Mouse (Mus musculus) cortical plate, adult 2 months (tissue): ENCODE results near the gene Ddx56. TPM values are rescaled to one million over a fixed set of nuclear protein-coding genes. Genes with fewer than 3 reads are reported as not detected.
"Not testable (repeated sequence)": the region's sequence is repeated elsewhere in the genome, so short reads cannot be mapped to it uniquely, and the experiment has no call there.

Experiments
- H3K27ac ChIP-seq: fragments of 200-500 bp; 2 replicates; pipeline ENCODE4 v1.5.1; 2012; ENCODE audit warnings: low read length, control low read depth, inconsistent platforms; ENCODE audit not compliant: insufficient read depth
- H3K4me1 ChIP-seq: fragments of 200-500 bp; 2 replicates; pipeline ENCODE4 v1.6.1; 2011; ENCODE audit warnings: low read length; ENCODE audit not compliant: control insufficient read depth, insufficient read depth
- H3K4me3 ChIP-seq: fragments of 200-500 bp; 2 replicates; pipeline ENCODE4 v1.5.1; 2011; ENCODE audit warnings: mild to moderate bottlenecking, low read length, control low read depth; ENCODE audit not compliant: insufficient read depth
- CTCF ChIP-seq: fragments of 200-500 bp; IDR thresholded peaks from 2 replicates; pipeline ENCODE4 v1.5.1; 2011; ENCODE audit warnings: mild to moderate bottlenecking, control low read depth, low read length; ENCODE audit not compliant: insufficient read depth; ENCODE audit errors: extremely low read depth
- POLR2A ChIP-seq: fragments of 200-500 bp; IDR thresholded peaks from 2 replicates; pipeline ENCODE4 v1.6.1; 2011; ENCODE audit warnings: mild to moderate bottlenecking, low read length, control low read depth; ENCODE audit not compliant: insufficient read depth; ENCODE audit errors: extremely low read depth
- polyA plus RNA-seq: library from polyadenylated mRNA; depleted of rRNA; stranded (reverse); fragments of >200 nt; gene quantifications from 2 replicates; pipeline ENCODE4 v1.2.3, GENCODE M21; 2012

Ddx56 gene
- polyA plus RNA-seq, 1 experiment, result 43.6 TPM

DNA sequence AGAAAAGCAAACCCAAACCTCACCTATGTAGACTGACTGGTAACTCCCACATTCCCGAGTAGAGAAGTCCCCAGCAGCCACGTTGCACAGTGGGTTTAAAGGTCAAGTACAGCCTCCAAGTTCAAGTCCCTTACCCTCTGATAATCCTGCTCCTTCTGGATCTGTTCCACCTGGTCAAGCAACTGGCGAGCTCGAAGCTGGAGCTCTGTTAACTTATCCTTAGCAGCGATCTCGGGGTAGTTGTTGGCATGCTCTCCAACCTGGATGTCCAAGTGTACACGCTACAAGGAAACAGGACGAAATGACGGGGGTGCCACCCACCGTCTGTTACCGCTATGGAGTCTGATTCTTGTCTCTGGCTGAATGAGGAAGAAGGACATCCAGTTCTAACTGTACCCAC is 6.0 kb upstream of the Ddx56 start:
- Histone ChIP-seq H3K4me1 (peaks cover 6% of the 10 kb centered on the region), H3K4me3 (peak overlapping the region; percentile 63), H3K27ac (no peak overlapping the region)
- TF ChIP-seq POLR2A, result no peak
- no peak for TF ChIP-seq CTCF

DNA sequence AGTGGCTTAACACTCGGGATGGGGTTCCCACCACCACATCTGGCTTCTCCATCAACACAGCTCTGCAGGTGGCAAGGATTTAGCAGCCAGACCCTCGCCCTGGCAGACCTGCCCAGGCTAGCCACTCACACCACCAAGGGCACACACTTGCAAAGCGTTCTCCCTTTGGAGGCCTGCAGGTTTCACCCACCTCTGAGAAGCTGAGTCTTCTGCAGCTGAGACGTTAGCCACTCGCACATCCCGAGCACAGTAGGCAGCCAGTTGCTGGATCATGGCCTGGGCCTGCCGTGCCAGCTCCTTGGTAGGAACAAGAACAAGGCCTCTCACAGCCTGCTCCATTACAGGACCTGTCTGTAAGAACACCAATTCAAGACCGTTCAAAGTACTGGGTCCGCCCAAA is 951 bp downstream of the Ddx56 start:
- Histone ChIP-seq H3K4me3 (peak overlapping the region; percentile 69), H3K27ac (no peak overlapping the region), H3K4me1 (no peaks in the 10 kb centered on the region; the same call in 1 of the 2 replicates)
- TF ChIP-seq POLR2A, result no peak
- no peak for TF ChIP-seq CTCF

DNA sequence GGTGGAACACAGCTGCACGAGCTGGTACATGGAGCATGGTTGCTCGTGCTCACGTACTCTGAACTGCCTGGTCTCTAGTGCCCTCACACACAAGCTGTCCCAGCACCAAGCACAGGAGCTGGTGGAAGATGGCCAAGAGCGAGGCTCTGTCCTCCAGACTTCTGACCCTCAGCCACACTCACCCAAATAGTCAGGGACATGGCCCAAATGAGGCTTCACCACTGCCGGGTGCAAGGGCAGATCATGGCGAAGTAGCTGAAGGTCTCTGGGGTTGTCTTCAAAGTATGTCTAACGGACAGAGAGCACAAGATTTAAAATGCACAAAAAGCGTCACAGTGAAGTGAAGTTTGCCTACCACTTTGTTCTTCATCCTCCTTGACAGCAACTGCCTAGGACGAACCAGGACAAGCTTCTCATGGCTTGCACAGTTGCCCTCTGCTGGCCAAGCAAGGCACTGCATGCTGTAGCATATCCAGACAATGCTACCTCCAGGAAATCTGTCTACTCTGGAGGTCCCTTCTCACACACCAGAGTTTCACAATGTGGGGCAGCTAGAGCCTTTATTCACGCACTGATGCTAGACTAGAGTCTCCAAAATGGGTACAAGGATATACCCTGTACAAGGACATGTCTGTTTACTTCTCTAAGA is 6.0 kb downstream of the Ddx56 start:
- TF ChIP-seq POLR2A, result no peak
- peak; percentile 97 for TF ChIP-seq CTCF
- Histone ChIP-seq H3K4me1 (no peaks in the 10 kb centered on the region; the same call in 1 of the 2 replicates), H3K4me3 (no peak overlapping the region), H3K27ac (no peak overlapping the region)

- H3K4me1 ChIP-seq, result no peaks in the 10 kb centered on the region
- no peak for TF ChIP-seq CTCF
- TF ChIP-seq POLR2A, result no peak
- H3K27ac ChIP-seq, result no peak overlapping the region
- no peak overlapping the region for H3K4me3 ChIP-seq
Observed at GRCm38 (mm10) chr11:6259413-6259812, 8.2 kb downstream of the Ddx56 start.

DNA sequence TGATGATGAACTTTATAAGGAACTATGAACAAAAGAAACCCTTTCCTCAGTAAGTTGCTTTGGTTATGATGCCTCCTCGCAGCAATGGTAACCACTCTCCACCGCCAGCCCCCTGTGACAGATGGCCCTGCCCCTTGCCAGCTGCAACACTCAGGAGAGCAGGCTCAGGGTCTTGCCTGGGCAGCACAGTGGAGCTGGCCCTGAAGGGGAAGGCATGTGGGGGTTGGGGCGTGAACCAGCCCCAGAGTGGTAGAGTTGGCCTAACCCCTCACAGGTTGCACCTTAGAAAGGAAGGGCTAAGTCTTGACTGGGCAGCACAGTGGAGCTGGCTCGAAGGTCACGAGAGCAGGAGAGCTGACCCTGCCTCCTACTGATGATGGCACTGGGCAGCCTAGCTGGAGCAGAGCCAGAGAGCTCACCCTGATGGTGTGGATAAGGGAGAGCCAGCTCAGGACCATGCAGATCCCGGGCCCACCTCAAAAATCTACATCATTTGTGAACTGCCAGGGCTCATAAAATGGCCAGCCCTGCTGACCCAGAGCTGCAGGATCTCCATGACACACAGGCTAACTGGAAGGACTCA is 11.0 kb downstream of the Ddx56 start:
- H3K27ac ChIP-seq, result no peak overlapping the region
- no peaks in the 10 kb centered on the region for H3K4me1 ChIP-seq
- TF ChIP-seq POLR2A (no peak), CTCF (no peak)
- no peak overlapping the region for H3K4me3 ChIP-seq

- H3K4me3 ChIP-seq, H3K4me1 ChIP-seq, H3K27ac ChIP-seq: not testable (repeated sequence)
Observed at GRCm38 (mm10) chr11:6254602-6255001, 13.0 kb downstream of the Ddx56 start.

DNA sequence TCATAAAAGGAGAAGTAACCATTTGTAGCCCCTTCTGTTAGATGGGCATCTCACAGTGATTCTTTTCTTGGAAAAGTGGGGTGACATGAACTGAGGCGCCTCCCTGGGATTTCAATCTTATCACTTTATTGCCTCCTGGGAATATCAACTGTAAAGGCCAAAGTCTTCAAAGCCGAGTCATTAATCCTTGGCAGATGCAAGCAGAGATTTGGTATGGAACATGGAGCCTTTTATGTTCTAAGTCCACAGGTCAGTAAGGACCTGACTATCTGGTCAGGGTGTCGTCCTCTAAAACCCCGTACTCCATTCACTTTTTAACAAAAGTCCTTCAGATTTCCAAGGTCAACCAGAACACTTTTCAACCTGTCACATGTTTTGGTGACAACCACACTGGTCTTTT is 14.7 kb downstream of the Ddx56 start:
- Histone ChIP-seq H3K4me3 (no peak overlapping the region), H3K27ac (no peak overlapping the region), H3K4me1 (no peaks in the 10 kb centered on the region)
- TF ChIP-seq POLR2A, result no peak
- no peak for TF ChIP-seq CTCF

GRCm38 (mm10) chr11:6252248-6252647 is 15.3 kb downstream of the Ddx56 start:
- Histone ChIP-seq H3K4me1 (no peaks in the 10 kb centered on the region), H3K27ac (no peak overlapping the region), H3K4me3 (no peak overlapping the region)
- TF ChIP-seq POLR2A, result no peak

GRCm38 (mm10) chr11:6244707-6245106 is 22.9 kb downstream of the Ddx56 start:
- no peaks in the 10 kb centered on the region for H3K4me1 ChIP-seq
- H3K4me3 ChIP-seq, result no peak overlapping the region
- H3K27ac ChIP-seq, result no peak overlapping the region
- no peak for TF ChIP-seq POLR2A
- no peak for TF ChIP-seq CTCF

- Histone ChIP-seq H3K27ac (no peak overlapping the region), H3K4me1 (no peaks in the 10 kb centered on the region), H3K4me3 (no peak overlapping the region)
- TF ChIP-seq CTCF (no peak), POLR2A (no peak)
Observed at GRCm38 (mm10) chr11:6233025-6233424, 34.5 kb downstream of the Ddx56 start.
